Mouse (Mus musculus) midbrain, embryonic 10.5 days (tissue): ENCODE results near the gene Ctrl. TPM values are rescaled to one million over a fixed set of nuclear protein-coding genes. Genes with fewer than 3 reads are reported as not detected.

Experiments used
- DNase-seq: peaks from one replicate; pipeline ENCODE4 v3.0.0-alpha.2; 2017; ENCODE audit warnings: low spot score
- H3K27ac ChIP-seq: fragments of 300-500 bp; sonication (generic); replicated peaks from 2 replicates; pipeline ENCODE4 v1.5.1; 2016; ENCODE audit warnings: mild to moderate bottlenecking
- H3K27me3 ChIP-seq: fragments of 300-500 bp; sonication (generic); 2 replicates; pipeline ENCODE4 v1.6.1; 2016; ENCODE audit warnings: low read depth, mild to moderate bottlenecking; ENCODE audit not compliant: poor library complexity, severe bottlenecking
- H3K36me3 ChIP-seq: fragments of 300-500 bp; sonication (generic); 2 replicates; pipeline ENCODE4 v1.6.1; 2016; ENCODE audit warnings: mild to moderate bottlenecking, moderate library complexity
- H3K4me1 ChIP-seq: fragments of 300-500 bp; sonication (generic); 2 replicates; pipeline ENCODE4 v1.6.1; 2016
- H3K4me3 ChIP-seq: fragments of 300-500 bp; sonication (generic); 2 replicates; pipeline ENCODE4 v1.5.1; 2016; ENCODE audit warnings: mild to moderate bottlenecking, moderate library complexity
- H3K9me3 ChIP-seq: fragments of 300-500 bp; sonication (generic); replicated peaks from 2 replicates; pipeline ENCODE4 v1.6.1; 2016; ENCODE audit warnings: mild to moderate bottlenecking
- WGBS: fragments of 180-500 bp; shearing (Covaris S2); methylation state at CpG from one replicate; pipeline ENCODE4 v1.1.7; 2016; 5-methylcytosine and 5-hydroxymethylcytosine counted together
- polyA plus RNA-seq: library from polyadenylated mRNA; unstranded; fragments of >200 nt; fragmentation: Nextera tagmentation; extraction: Ambion mirVana; gene quantifications from 2 replicates; pipeline ENCODE4 v1.2.1, GENCODE M21; 2016

The Ctrl gene
- polyA plus RNA-seq, 1 experiment from 2014 or later, result 1.3 TPM

GRCm38 (mm10) chr8:105961101-105961500, 27.4 kb upstream of the Ctrl start:
- H3K9me3 ChIP-seq, result no peaks in the 10 kb centered on the region
- H3K27ac ChIP-seq, result no peak overlapping the region
- 72% methylated on average over 14 of the region's 14 CpGs for WGBS
- peaks cover 20% of the 10 kb centered on the region for H3K4me1 ChIP-seq
- no peak for DNase-seq
- peaks cover 28% of the 10 kb centered on the region for H3K27me3 ChIP-seq
- no peak overlapping the region for H3K4me3 ChIP-seq
- H3K36me3 ChIP-seq, result peaks cover 9% of the 10 kb centered on the region

GRCm38 (mm10) chr8:105959350-105959749, 25.7 kb upstream of the Ctrl start:
- 93% methylated on average over 7 of the region's 7 CpGs for WGBS
- DNase-seq, result no peak
- H3K9me3 ChIP-seq, result no peaks in the 10 kb centered on the region
- peaks cover 14% of the 10 kb centered on the region for H3K36me3 ChIP-seq
- H3K27me3 ChIP-seq, result peaks cover 10% of the 10 kb centered on the region
- peaks cover 2% of the 10 kb centered on the region for H3K4me1 ChIP-seq
- no peak overlapping the region for H3K27ac ChIP-seq
- no peak overlapping the region for H3K4me3 ChIP-seq

- DNase-seq, result no peak
- Histone ChIP-seq H3K9me3 (no peaks in the 10 kb centered on the region), H3K27ac (no peak overlapping the region), H3K36me3 (peaks cover 23% of the 10 kb centered on the region), H3K27me3 (no peaks in the 10 kb centered on the region), H3K4me1 (no peaks in the 10 kb centered on the region; the same call in 1 of the 2 replicates), H3K4me3 (no peak overlapping the region)
- WGBS, result 80% methylated on average over 3 of the region's 4 CpGs
These were observed 24.2 kb upstream of the Ctrl start for GRCm38 (mm10) chr8:105957813-105958212.

- H3K4me1 ChIP-seq, result no peaks in the 10 kb centered on the region; the same call in 1 of the 2 replicates
- WGBS, result 87% methylated on average over 4 of the region's 4 CpGs
These were observed 22.9 kb upstream of the Ctrl start for GRCm38 (mm10) chr8:105956556-105956955.

GRCm38 (mm10) chr8:105951057-105951659, 17.5 kb upstream of the Ctrl start:
- 0 out of 2 replicates have a peak, but pooled peaks cover 4% of the 10 kb centered on the region for H3K4me1 ChIP-seq
- H3K27ac ChIP-seq, result no peak overlapping the region

More at GRCm38 (mm10) chr8:105956556-105956955, 22.9 kb upstream of the Ctrl start:
- H3K27me3 ChIP-seq, result no peaks in the 10 kb centered on the region
- H3K9me3 ChIP-seq, result no peaks in the 10 kb centered on the region
- H3K4me3 ChIP-seq, result no peak overlapping the region
- H3K36me3 ChIP-seq, result peaks cover 29% of the 10 kb centered on the region
- no peak for DNase-seq
- H3K27ac ChIP-seq, result no peak overlapping the region

GRCm38 (mm10) chr8:105949350-105949749, 15.7 kb upstream of the Ctrl start:
- DNase-seq, result no peak
- no peak overlapping the region for H3K27ac ChIP-seq
- no peak overlapping the region for H3K4me3 ChIP-seq
- peaks cover 85% of the 10 kb centered on the region for H3K36me3 ChIP-seq
- H3K27me3 ChIP-seq, result no peaks in the 10 kb centered on the region
- 0 out of 2 replicates have a peak, but pooled peaks cover 4% of the 10 kb centered on the region for H3K4me1 ChIP-seq
- WGBS, result 96% methylated on average over 10 of the region's 10 CpGs
- no peaks in the 10 kb centered on the region for H3K9me3 ChIP-seq

More at GRCm38 (mm10) chr8:105951057-105951659, 17.5 kb upstream of the Ctrl start:
- 59% methylated on average over 7 of the region's 7 CpGs for WGBS
- no peak for DNase-seq
- peaks cover 73% of the 10 kb centered on the region for H3K36me3 ChIP-seq
- no peak overlapping the region for H3K4me3 ChIP-seq
- H3K27me3 ChIP-seq, result no peaks in the 10 kb centered on the region
- no peaks in the 10 kb centered on the region for H3K9me3 ChIP-seq

GRCm38 (mm10) chr8:105943321-105943739, 9.7 kb upstream of the Ctrl start, which contains the start of gene Lcat:
Gene Lcat, minus strand, starts transcription at chr8:105943382.
- Histone ChIP-seq H3K4me3 (no peak within 1 kb of the TSS), H3K27ac (peak within 1 kb of the TSS; percentile 13; the same call in 1 of the 2 replicates), H3K9me3 (no peaks in the 10 kb centered on the region), H3K36me3 (peaks cover 52% of the 10 kb centered on the region), H3K4me1 (peaks cover under 1% of the 10 kb centered on the region), H3K27me3 (no peaks in the 10 kb centered on the region)
- WGBS, result 69% methylated on average over 8 of the region's 8 CpGs
- no peak for DNase-seq

- Histone ChIP-seq H3K27ac (no peak overlapping the region), H3K27me3 (no peaks in the 10 kb centered on the region), H3K36me3 (peaks cover 44% of the 10 kb centered on the region), H3K4me1 (peaks cover 9% of the 10 kb centered on the region), H3K9me3 (no peaks in the 10 kb centered on the region), H3K4me3 (no peak overlapping the region)
- WGBS, result 91% methylated on average over 5 of the region's 5 CpGs
- no peak for DNase-seq
These were observed 8.9 kb upstream of the Ctrl start for GRCm38 (mm10) chr8:105942542-105942941.

- Histone ChIP-seq H3K9me3 (no peaks in the 10 kb centered on the region), H3K4me3 (no peak overlapping the region), H3K4me1 (peaks cover 9% of the 10 kb centered on the region), H3K36me3 (peaks cover 39% of the 10 kb centered on the region), H3K27ac (no peak overlapping the region), H3K27me3 (no peaks in the 10 kb centered on the region)
- 92% methylated on average over 11 of the region's 11 CpGs for WGBS
- no peak for DNase-seq
These were observed 8.4 kb upstream of the Ctrl start for GRCm38 (mm10) chr8:105942026-105942425.

- H3K4me3 ChIP-seq, result peak within 1 kb of the TSS; percentile 86
- no peaks in the 10 kb centered on the region for H3K9me3 ChIP-seq
- 48% methylated on average over 4 of the region's 4 CpGs for WGBS
- peaks cover 4% of the 10 kb centered on the region for H3K36me3 ChIP-seq
- H3K27ac ChIP-seq, result peak within 1 kb of the TSS; percentile 92
- no peak for DNase-seq
- H3K27me3 ChIP-seq, result no peaks in the 10 kb centered on the region
- H3K4me1 ChIP-seq, result peaks cover 25% of the 10 kb centered on the region
These were observed 4.6 kb upstream of the Ctrl start, which contains the start of gene Psmb10 for GRCm38 (mm10) chr8:105938306-105938669. Gene Psmb10, minus strand, starts transcription at chr8:105938444.

GRCm38 (mm10) chr8:105937496-105938305, 4.0 kb upstream of the Ctrl start:
- Histone ChIP-seq H3K4me1 (peaks cover 25% of the 10 kb centered on the region), H3K36me3 (no peaks in the 10 kb centered on the region; the same call in 1 of the 2 replicates), H3K4me3 (peak overlapping the region; percentile 86), H3K27ac (peak overlapping the region; percentile 92), H3K27me3 (no peaks in the 10 kb centered on the region), H3K9me3 (no peaks in the 10 kb centered on the region)
- DNase-seq, result peak; percentile 32
- WGBS, result 2% methylated on average over 33 of the region's 33 CpGs

- Histone ChIP-seq H3K4me3 (peak overlapping the region; percentile 86), H3K27me3 (no peaks in the 10 kb centered on the region), H3K9me3 (no peaks in the 10 kb centered on the region), H3K36me3 (peaks cover 6% of the 10 kb centered on the region), H3K4me1 (peaks cover 25% of the 10 kb centered on the region), H3K27ac (peak overlapping the region; percentile 92)
- under 1% methylated on average over 29 of the region's 30 CpGs for WGBS
- peak; percentile 91 for DNase-seq
These were observed 3.3 kb upstream of the Ctrl start for GRCm38 (mm10) chr8:105936866-105937475.
